Mouse (Mus musculus) small intestine, adult 2 months (tissue): ENCODE data around the gene Rpl26.

Source experiments
- CTCF ChIP-seq: fragments of 200-500 bp; IDR thresholded peaks from 2 replicates; pipeline ENCODE4 v1.5.1; 2012; ENCODE audit warnings: low read depth, mild to moderate bottlenecking, control low read depth, inconsistent platforms, low read length, moderate library complexity, mixed read lengths; ENCODE audit not compliant: insufficient replicate concordance, insufficient read length; ENCODE audit errors: extremely low read depth
- POLR2A ChIP-seq: fragments of 200-500 bp; IDR thresholded peaks from 2 replicates; pipeline ENCODE4 v1.6.1; 2012; ENCODE audit warnings: low read depth, mild to moderate bottlenecking, control low read depth, inconsistent platforms, low read length, moderate library complexity

DNA sequence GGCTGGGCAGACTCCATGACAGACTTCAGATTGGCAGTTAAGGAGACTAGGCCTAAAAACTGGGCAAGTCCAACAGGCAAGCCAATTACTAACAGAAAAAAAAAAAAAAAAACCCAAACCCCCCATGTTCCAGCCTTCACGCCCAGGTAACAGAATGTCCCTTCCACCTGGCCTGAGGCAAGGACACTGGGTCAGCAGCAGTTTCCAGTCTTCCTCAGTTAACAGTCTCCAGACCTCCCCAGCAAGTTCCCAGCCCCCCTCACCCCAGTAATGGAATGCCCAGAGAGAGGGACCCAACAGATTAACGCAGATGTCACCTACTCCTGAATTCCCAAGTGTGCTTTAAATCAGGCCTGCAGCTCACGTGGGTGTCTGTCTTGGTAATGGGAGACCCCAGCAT is 21.8 kb downstream of the Rpl26 start:
- no peak for TF ChIP-seq CTCF
- TF ChIP-seq POLR2A = no peak
